Mouse (Mus musculus) cerebellum, adult 9-10 months (tissue): ENCODE results near the gene BC035044.

ENCODE experiments used
- DNase-seq: peaks from one replicate; pipeline ENCODE4 v3.0.0; 2022

Gene BC035044

DNA sequence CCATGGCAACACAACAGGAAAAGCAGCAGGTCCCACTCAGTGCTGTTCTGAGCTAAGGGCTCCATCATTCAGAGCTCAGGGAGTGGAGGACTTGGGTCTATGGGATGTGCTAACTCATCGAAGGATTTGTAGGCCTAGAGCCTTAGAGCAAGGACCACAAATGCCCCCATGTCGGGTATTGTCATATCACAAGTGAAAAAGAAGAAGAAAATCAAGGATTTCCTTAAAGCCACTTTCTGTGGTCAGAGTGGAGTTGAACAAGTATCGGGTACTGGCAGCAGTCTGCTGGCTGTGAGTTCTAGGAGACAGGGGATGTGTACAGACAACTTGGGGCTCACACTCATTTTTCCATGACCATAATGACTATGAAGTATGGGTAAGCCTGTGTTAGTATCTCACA is 64.1 kb downstream of the BC035044 start:
- no peak for DNase-seq

DNA sequence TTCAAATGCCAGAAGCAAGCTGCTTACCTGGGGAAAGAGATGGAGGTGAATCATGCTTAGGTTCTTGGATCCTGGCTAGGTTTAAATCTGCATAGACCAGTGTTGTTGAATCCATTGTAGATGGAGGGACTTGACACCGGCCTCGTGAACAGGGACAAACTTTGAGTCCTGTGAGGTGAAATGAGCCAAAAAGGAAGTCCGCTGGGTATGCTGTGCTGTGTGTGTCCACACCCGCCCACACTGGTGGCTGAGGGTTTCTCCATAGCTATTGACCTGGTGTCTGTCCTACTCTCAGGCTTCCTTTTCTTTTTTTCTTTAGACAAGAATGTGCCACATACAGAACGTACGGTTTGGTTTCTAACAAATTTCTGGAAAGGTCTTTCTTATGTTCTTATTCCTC is 64.8 kb downstream of the BC035044 start, which contains the start of the genes Gm44511 and Klrb1b:
Gene Gm44511 (minus strand): TSS at position 184 of the 400 bp plus-strand sequence.
Gene Klrb1b (minus strand): TSS at position 200 of the 400 bp plus-strand sequence.
- DNase-seq: no peak

DNA sequence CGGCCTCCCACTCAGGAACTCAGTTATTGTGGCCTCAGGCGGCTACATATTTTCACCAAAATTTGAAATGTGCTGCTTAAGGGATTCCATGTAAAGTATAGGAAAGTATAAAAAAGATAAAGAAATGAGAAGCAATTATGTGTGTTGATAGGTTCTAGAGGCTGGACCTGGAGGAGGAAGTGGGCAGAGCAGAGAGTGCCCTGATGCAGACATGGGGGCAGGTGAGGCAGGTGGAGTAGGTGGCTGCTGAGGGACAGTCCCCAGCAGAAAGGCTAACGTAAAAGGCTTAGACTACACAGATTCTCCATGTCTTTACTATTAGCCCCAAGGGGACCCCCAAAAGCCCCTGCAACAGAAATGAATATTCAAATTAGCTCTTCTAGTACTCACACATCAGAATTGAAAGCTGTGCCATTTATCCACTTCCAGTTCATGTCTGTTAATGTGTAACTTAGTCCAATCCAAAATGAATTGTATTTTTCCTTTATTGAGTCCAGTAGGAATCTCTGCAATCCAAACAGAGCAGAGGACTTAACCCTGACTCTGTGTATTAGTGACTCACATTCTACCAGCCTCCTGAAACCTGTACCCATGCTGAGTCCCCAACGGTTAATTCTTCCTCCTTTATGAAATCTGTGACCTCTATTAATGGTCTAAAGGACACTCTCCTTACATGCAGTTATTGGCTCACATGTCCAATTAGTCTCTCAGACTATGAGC is 72.7 kb downstream of the BC035044 start:
- DNase-seq: no peak

DNA sequence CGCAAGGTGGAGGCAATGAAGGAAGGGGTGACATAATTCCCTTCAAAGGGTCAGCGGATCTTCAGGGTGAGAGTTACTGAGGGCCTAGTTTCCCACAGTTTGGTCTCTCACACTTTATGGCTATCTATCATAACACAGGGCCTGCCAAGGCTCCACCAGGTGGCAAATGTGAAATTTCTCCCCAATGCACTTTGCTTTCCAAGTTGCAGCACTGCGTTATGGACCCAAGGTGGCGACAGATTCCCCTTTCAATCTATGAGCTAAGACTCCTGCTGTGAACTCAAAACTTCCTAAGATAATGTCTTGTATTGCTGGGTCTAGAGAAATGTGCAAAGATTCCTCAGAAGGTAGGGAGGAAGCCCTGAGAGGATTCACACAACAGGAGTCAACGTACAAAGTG is 82.4 kb downstream of the BC035044 start:
- no peak for DNase-seq

DNA sequence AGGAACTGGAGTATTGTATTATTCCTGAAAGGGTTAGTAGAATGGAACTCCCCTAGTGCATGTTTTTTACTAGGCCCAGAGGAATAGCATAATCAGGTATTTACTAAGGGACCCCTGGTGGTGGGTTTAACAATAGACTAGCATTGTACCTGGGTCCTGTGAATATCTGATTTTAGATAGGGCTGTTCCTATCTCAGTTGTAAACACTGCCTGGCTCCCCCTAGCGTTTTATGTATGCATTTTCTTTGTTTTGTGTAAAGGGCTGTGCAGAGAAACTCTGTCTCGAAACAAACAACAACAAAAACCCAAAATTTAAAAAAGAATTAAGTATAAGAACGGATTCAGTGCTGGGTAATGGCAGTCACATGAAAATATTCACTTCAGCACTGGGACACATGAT is 83.9 kb downstream of the BC035044 start:
- DNase-seq: peak; percentile 22

DNA sequence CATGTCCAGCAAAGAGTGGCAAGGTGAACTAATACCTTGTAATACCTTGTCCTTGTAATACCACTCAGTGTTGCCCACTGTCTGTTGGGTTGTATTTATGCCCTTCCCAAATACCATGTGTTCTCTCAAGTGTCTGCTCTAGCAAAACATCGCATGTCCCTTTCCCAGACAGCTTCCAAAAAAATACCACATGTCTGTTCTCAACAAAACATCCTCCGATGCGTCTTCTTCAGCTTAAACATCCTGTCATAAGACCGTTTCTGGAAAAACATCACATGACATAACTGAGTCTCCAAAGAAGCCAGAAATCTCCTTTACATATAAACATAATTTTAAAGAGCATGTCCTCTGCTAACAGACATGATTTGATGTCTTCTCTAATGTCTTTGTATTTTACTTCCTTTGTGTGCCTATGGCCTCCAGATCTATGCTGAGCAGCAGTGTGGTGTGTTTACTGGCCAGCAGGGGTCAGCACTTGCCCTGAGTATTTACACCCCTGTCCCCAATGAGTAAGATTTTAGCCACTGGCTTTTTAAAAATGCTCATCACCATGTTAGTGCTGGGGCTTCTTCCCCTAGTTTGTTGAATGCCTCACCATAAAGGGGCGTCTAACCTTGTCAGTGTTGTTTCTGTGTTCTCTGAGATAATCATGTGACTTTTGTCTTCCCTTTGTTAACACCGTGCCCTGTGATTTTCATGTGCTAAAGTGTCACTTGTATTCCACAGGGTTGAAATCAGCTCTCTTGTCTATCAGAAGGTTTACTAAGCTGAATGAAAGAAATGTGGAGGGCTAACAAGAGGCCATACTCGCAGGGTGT is 85.9 kb downstream of the BC035044 start:
- peak; percentile 68 for DNase-seq

DNA sequence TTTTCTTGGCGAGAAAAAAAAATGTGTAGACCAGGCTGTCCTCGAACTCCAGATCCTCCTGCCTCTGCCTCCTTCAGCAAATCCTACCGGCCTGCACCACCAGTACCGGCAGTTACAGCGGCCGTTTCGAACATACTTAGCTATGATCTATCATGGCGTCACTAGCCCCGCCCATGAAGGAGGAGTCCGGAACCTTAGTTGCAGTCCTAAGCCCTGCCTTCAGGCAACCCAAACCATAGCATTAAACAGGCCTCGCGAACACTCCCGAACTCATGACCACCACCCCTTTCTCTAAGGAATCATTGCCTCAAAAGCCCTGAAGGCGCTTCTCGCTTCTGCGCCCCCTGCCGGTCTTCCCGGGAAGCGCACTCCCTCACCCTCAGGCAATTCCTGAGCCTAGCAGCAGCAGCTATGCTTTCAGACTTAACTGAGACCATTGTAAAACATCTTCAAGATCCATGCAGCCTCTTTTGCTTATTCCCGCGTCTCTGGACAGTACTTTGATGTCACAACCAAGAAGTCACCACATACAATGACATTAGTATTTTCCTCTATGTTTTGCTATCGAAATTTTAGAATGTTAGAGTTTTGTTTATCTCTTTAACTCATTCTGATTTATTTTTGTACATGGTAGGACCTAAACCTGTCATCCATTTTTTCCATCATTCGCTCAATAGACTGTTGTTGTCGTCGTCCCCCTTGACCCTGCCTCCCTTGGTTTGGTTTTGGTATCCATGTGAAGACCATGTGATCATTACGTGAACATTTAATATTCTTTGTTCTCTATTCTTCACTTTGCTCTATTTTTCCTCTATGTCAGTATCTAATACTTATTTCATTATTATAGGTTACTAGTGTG is 87.7 kb downstream of the BC035044 start:
- peak; percentile 98 for DNase-seq

DNA sequence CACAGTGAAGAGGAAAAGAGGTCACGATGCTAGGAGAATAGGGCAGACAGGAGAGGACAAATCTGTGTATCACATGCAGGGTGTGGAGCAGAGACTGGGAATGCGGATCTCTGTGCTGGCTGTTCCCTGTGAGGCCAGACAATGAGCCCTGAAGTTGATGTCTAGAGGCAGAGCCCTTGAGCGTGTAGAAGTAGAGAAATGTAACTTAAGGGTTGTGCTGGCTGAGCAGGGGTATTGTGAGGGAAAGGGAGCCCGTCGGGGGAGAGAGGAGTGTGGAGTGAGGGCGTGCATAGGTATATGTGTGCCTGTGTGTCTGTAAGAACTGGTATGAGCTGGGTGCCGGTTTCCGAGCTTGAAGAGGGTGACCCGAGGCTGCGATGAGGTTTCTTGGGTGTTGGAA is 88.4 kb downstream of the BC035044 start:
- no peak for DNase-seq

DNA sequence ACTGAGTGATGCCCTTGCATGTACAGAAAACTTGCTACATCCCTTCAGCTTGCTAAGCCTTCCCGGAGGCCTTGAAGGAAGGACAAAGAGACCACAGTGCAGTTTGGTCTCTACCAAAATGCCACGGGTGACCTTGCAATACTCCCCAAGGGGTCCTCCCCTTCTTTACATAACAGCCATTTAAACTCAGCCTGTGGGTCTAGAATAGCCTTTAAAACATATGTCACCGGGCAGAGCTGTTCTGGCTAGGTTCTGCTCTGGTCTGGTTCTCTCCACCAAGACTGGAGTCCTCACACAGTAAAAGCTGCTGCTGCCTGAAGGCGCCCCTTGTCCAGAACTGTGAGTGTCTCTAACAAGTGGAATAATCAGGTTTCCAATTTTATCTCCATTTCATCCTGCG is 90.2 kb downstream of the BC035044 start:
- peak; percentile 24 for DNase-seq

DNA sequence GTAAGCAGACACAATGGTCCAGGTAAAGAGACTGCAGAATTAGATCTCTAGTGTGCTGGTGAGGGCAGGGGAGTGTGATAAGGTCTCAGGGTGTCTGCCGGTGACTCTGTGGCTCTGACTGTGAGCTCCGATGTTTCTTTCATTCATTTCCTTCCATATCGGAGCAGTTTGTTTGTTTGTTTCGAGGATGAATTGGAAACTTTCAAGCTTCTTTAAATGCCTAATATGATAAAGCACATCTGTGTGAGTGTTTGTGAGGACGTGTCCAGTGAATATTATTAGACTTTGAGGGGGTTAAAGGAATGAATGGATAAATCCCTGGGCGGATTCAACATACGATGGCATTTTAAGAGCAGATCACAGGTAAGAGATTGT is 91.0 kb downstream of the BC035044 start:
- no peak for DNase-seq

DNA sequence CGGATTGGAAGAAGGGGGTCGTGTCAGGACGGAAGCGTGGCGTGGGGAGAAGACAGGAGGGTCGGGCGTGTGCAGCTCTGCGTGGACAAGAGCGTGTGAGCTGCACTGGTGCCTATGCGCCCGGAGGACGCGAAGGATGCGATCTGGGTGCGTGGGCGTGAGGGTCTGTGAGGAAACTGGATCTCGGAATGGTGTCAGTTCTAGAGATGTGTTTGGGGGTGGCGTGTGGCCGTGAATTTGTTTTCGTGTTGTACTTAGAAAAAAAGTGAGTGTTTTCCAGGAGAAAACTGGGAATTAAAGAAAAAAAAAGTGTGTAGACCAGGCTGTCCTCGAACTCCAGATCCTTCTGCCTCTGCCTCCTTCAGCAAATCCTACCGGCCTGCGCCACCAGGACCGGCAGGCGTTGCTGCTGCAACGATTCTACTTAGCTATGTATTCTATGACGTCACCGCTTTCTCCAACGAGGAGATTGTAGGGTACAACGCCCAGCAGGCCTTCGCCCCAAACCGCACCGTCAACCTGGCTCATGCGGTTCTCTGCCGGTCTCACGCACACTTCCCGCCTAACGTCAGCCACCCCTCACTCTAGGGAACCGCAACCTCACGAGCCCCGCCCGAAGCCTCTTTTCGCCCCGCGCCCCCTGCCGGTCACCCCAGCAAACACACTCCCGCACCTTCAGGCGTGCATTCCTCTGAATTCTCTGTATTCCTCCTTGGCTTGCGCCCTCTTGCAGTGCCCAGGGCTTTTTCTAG is 91.6 kb downstream of the BC035044 start:
- peak; percentile 94 for DNase-seq
